Mouse (Mus musculus) macrophage (primary cell): ENCODE results near the gene Pde4b. TPM values are rescaled to one million over a fixed set of nuclear protein-coding genes. Genes with fewer than 3 reads are reported as not detected.

ENCODE experiments used
- H3K27ac ChIP-seq: fragments of 350-480 bp; formaldehyde crosslinking; 2 replicates; pipeline ENCODE4 v1.9.0; 2021
- H3K36me3 ChIP-seq: fragments of 350-480 bp; formaldehyde crosslinking; 2 replicates; pipeline ENCODE4 v1.9.0; 2021; ENCODE audit errors: inconsistent target
- H3K4me3 ChIP-seq: fragments of 350-480 bp; formaldehyde crosslinking; 2 replicates; pipeline ENCODE4 v1.9.0; 2021; ENCODE audit errors: inconsistent target
- H3K79me2 ChIP-seq: fragments of 350-480 bp; formaldehyde crosslinking; 2 replicates; pipeline ENCODE4 v1.9.0; 2021; ENCODE audit errors: inconsistent target
- WGBS: methylation state at CpG from one replicate; pipeline ENCODE4 v1.1.7; 2026; ENCODE audit warnings: inconsistent platforms; ENCODE audit not compliant: missing documents; 5-methylcytosine and 5-hydroxymethylcytosine counted together
- polyA plus RNA-seq: library from polyadenylated mRNA; stranded (reverse); fragments of 250-400 nt; gene quantifications from 3 replicates; pipeline ENCODE4 v1.2.4, GENCODE M21; 2018; ENCODE audit warnings: inconsistent platforms

The Pde4b gene
- polyA plus RNA-seq, 1 experiment from 2014 or later: 9.6 TPM

GRCm38 (mm10) chr4:102640942-102641341, 553.6 kb downstream of the Pde4b start:
- Histone ChIP-seq H3K79me2 (no peaks in the 10 kb centered on the region), H3K4me3 (no peak overlapping the region), H3K27ac (no peak overlapping the region), H3K36me3 (no peaks in the 10 kb centered on the region)
- 85% methylated on average over 4 of the region's 4 CpGs for WGBS

- WGBS: 80% methylated on average over 6 of the region's 6 CpGs
- Histone ChIP-seq H3K79me2 (no peaks in the 10 kb centered on the region), H3K4me3 (no peak overlapping the region), H3K36me3 (no peaks in the 10 kb centered on the region), H3K27ac (no peak overlapping the region)
Observed at GRCm38 (mm10) chr4:102644062-102644461, 556.7 kb downstream of the Pde4b start.

GRCm38 (mm10) chr4:102647056-102647455, 559.7 kb downstream of the Pde4b start:
- 0% methylated on average over 2 of the region's 2 CpGs for WGBS
- Histone ChIP-seq H3K36me3 (no peaks in the 10 kb centered on the region), H3K4me3 (no peak overlapping the region), H3K27ac (peak overlapping the region; percentile 83), H3K79me2 (no peaks in the 10 kb centered on the region)

- Histone ChIP-seq H3K27ac (no peak overlapping the region), H3K36me3 (no peaks in the 10 kb centered on the region), H3K79me2 (no peaks in the 10 kb centered on the region), H3K4me3 (no peak overlapping the region)
- WGBS: 54% methylated on average over 7 of the region's 7 CpGs
Observed at GRCm38 (mm10) chr4:102655331-102655730, 568.0 kb downstream of the Pde4b start.

- 2% methylated on average over 3 of the region's 3 CpGs for WGBS
- H3K79me2 ChIP-seq: no peaks in the 10 kb centered on the region
- no peaks in the 10 kb centered on the region for H3K36me3 ChIP-seq
- H3K4me3 ChIP-seq: no peak overlapping the region
- 0 out of 2 replicates have a peak overlapping the region, but pooled peaks have one; percentile 10 for H3K27ac ChIP-seq
Observed at GRCm38 (mm10) chr4:102656494-102657036, 569.2 kb downstream of the Pde4b start.

Other genes with a start within 250 kb of the Pde4b start
- not detected in 3 replicates for gene B020004J07Rik, start 243.5 kb upstream of the Pde4b start, polyA plus RNA-seq
- gene C130073F10Rik, start 193.8 kb upstream of the Pde4b start, polyA plus RNA-seq: not detected in 3 replicates
- not detected in 3 replicates for gene Gm12800, start 178.4 kb upstream of the Pde4b start, polyA plus RNA-seq
- not detected in 3 replicates for gene Gm12794, start 147.1 kb upstream of the Pde4b start, polyA plus RNA-seq
- not detected in 3 replicates for gene Gm12790, start 106.5 kb upstream of the Pde4b start, polyA plus RNA-seq
- not detected in 3 replicates for gene Gm12789, start 100.9 kb upstream of the Pde4b start, polyA plus RNA-seq